2 mouse cellular contexts compared by ENCODE assay signal in the genomic region with DNA sequence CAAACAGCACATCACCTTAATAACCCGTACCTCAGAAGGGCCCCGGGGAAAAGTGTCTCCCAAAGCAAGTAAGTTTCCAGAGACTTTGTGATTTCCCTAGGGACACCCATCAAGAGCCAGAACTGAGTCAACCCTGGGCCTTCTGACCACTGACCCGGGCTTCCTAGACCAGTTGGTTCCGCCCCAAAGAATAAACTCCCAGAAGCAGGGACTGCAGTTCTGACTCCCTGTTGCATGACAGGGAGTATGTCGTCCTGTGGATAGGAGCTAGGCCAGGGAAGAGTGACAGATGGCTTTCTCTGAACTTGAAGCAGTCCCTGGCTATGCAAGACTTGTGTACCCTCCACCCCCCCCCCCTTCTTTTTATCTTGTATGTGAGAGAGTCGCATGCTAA.
TF ChIP-seq lines count a peak whose summit lies in the region.

No protein-coding gene starts in this region.

TF ChIP-seq in CH12.LX, 34 proteins besides CTCF, POLR2A, EP300 and RAD21:
- TF ChIP-seq RCOR1 (conservative IDR thresholded peaks at IDR 0.05; ENCODE audit: low read depth, low read length) (no peak), MEF2A (IDR thresholded peaks at IDR 0.05; ENCODE audit: borderline replicate concordance, low read depth, low read length) (no peak), TBP (conservative IDR thresholded peaks at IDR 0.05; ENCODE audit: low read depth, low read length) (no peak), IRF4 (IDR thresholded peaks at IDR 0.05; ENCODE audit: low read depth, low read length) (peak; percentile 36; the same call in 1 of the 2 replicates), ZC3H11A (IDR thresholded peaks at IDR 0.05; ENCODE audit: low read depth, low read length) (no peak), ZKSCAN1 (IDR thresholded peaks at IDR 0.05; ENCODE audit: borderline replicate concordance, low read depth, low read length) (no peak), ETS1 (conservative IDR thresholded peaks at IDR 0.05; ENCODE audit: low read depth, low read length) (no peak)

TF ChIP-seq in myocyte, 11 proteins besides CTCF, POLR2A, EP300 and RAD21:
- TF ChIP-seq MYOG (IDR thresholded peaks at IDR 0.05; ENCODE audit: control insufficient read depth in 1 of 3, insufficient read depth in 1 of 3, insufficient read length in 2 of 3, low read depth in 2 of 3) (no peak), POLR2AphosphoS2 (IDR thresholded peaks at IDR 0.05; ENCODE audit: insufficient read length, low read depth) (no peak), E2F4 (IDR thresholded peaks at IDR 0.05; ENCODE audit: insufficient read depth) (no peak), MAX (IDR thresholded peaks at IDR 0.05; ENCODE audit: low read depth) (no peak), TCF12 (IDR thresholded peaks at IDR 0.05; ENCODE audit: insufficient read depth, poor library complexity, severe bottlenecking) (no peak), TCF3 (IDR thresholded peaks at IDR 0.05; ENCODE audit: insufficient read length, low read depth) (no peak), REST (IDR thresholded peaks at IDR 0.05; ENCODE audit: insufficient read depth, insufficient read length) (no peak), MYOD1 (IDR thresholded peaks at IDR 0.05; ENCODE audit: control insufficient read depth in 1 of 3, insufficient read length in 2 of 3, low read depth in 2 of 3) (no peak), CEBPB (IDR thresholded peaks at IDR 0.05; ENCODE audit: insufficient read depth, poor library complexity, severe bottlenecking) (no peak)
